Mouse (Mus musculus) CH12.LX (cell line): ENCODE results near the gene Gpr83. TPM values are rescaled to one million over a fixed set of nuclear protein-coding genes. Genes with fewer than 3 reads are reported as not detected.

ENCODE experiments used
- DNase-seq: peaks from one replicate; pipeline ENCODE4 v3.0.0-alpha.2; 2013; ENCODE audit errors: extremely low read depth
- H3K27ac ChIP-seq: 2 replicates; pipeline ENCODE4 v1.5.1; 2012; ENCODE audit warnings: low read depth, mild to moderate bottlenecking, control low read depth, moderate library complexity; ENCODE audit not compliant: insufficient read depth
- H3K27me3 ChIP-seq: replicated peaks from 2 replicates; pipeline ENCODE3; 2012; ENCODE audit warnings: inconsistent platforms
- H3K36me3 ChIP-seq, 2 experiments: replicated peaks in 1 of 2; 2 replicates each; pipeline versions ENCODE3 to v1.6.1; 2012; ENCODE audit warnings: inconsistent platforms in 1 of 2, low read length in 1 of 2, mild to moderate bottlenecking in 1 of 2, mixed read lengths in 1 of 2, moderate library complexity in 1 of 2; ENCODE audit not compliant: control insufficient read depth in 1 of 2, insufficient read depth in 1 of 2
- H3K4me1 ChIP-seq, 2 experiments: 2 replicates each; pipeline ENCODE4 v1.6.1; 2012; ENCODE audit warnings: inconsistent platforms in 1 of 2, moderate library complexity in 1 of 2; ENCODE audit not compliant: insufficient read depth in 2 of 2, control insufficient read depth in 1 of 2
- H3K4me2 ChIP-seq: 2 replicates; pipeline ENCODE4 v1.6.1; 2012; ENCODE audit warnings: low read depth, mild to moderate bottlenecking, control low read depth; ENCODE audit not compliant: poor library complexity, insufficient read depth, severe bottlenecking
- H3K4me3 ChIP-seq, 3 experiments: fragments of 150-350 bp in 1 of 3; sonication (generic) in 1 of 3; replicated peaks in 1 of 3; 2 replicates each; pipeline versions ENCODE3 to v1.5.1; 2011 to 2012; ENCODE audit warnings: low read depth in 2 of 3, low read length in 2 of 3, mild to moderate bottlenecking in 2 of 3, moderate library complexity in 2 of 3, control low read depth in 1 of 3, improper control_type of control experiment in 1 of 3, inconsistent platforms in 1 of 3, mixed read lengths in 1 of 3; ENCODE audit not compliant: poor library complexity in 1 of 3
- H3K79me2 ChIP-seq: replicated peaks from 2 replicates; pipeline ENCODE4 v1.6.1; 2012; ENCODE audit warnings: mild to moderate bottlenecking, moderate library complexity; ENCODE audit not compliant: control insufficient read depth, poor library complexity, insufficient read depth, severe bottlenecking; ENCODE audit errors: extremely low read depth
- H3K9ac ChIP-seq: 2 replicates; pipeline ENCODE4 v1.6.1; 2012; ENCODE audit warnings: low read depth, mild to moderate bottlenecking, control low read depth, moderate library complexity; ENCODE audit not compliant: insufficient read depth
- H3K9me3 ChIP-seq: replicated peaks from 2 replicates; pipeline ENCODE3; 2012; ENCODE audit warnings: low read length, inconsistent platforms, mixed read lengths
- CHD1 ChIP-seq: IDR thresholded peaks from 2 replicates; pipeline ENCODE4 v1.6.1; 2012; ENCODE audit warnings: low read depth, low read length, improper control_type of control experiment, inconsistent platforms
- CTCF ChIP-seq, 2 experiments: IDR thresholded peaks in 1 of 2; conservative IDR thresholded peaks in 1 of 2; 2 replicates each; pipeline ENCODE4 v1.5.1; 2011 to 2012; ENCODE audit warnings: low read depth in 2 of 2, low read length in 2 of 2, improper control_type of control experiment in 1 of 2, inconsistent platforms in 1 of 2, mild to moderate bottlenecking in 1 of 2, moderate library complexity in 1 of 2
- E2F4 ChIP-seq: IDR thresholded peaks from 2 replicates; pipeline ENCODE4 v1.6.1; 2011; ENCODE audit warnings: low read depth, low read length, improper control_type of control experiment; ENCODE audit not compliant: insufficient replicate concordance
- EP300 ChIP-seq: IDR thresholded peaks from 2 replicates; pipeline ENCODE4 v1.6.1; 2011; ENCODE audit warnings: low read length, improper control_type of control experiment
- IRF4 ChIP-seq: IDR thresholded peaks from 2 replicates; pipeline ENCODE4 v1.6.1; 2014; ENCODE audit warnings: low read depth, mild to moderate bottlenecking, inconsistent platforms, low read length, improper control_type of control experiment
- JUND ChIP-seq: conservative IDR thresholded peaks from 2 replicates; pipeline ENCODE4 v1.6.1; 2011; ENCODE audit warnings: low read depth, low read length, improper control_type of control experiment
- MAFK ChIP-seq: IDR thresholded peaks from 2 replicates; pipeline ENCODE4 v1.6.1; 2011; ENCODE audit warnings: low read length, improper control_type of control experiment; ENCODE audit not compliant: insufficient replicate concordance
- MAZ ChIP-seq: IDR thresholded peaks from 2 replicates; pipeline ENCODE4 v1.6.1; 2012; ENCODE audit warnings: low read depth, mild to moderate bottlenecking, inconsistent platforms, low read length, improper control_type of control experiment, moderate library complexity
- NELFE ChIP-seq: IDR thresholded peaks from 2 replicates; pipeline ENCODE4 v1.6.1; 2011; ENCODE audit warnings: low read depth, low read length, improper control_type of control experiment
- NRF1 ChIP-seq: IDR thresholded peaks from 2 replicates; pipeline ENCODE4 v1.6.1; 2014; ENCODE audit warnings: low read depth, mild to moderate bottlenecking, inconsistent platforms, low read length, improper control_type of control experiment, moderate library complexity
- PAX5 ChIP-seq: IDR thresholded peaks from 2 replicates; pipeline ENCODE4 v1.6.1; 2012; ENCODE audit warnings: low read length, inconsistent platforms, mixed read lengths
- POLR2AphosphoS2 ChIP-seq: IDR thresholded peaks from 2 replicates; pipeline ENCODE4 v1.6.1; 2011; ENCODE audit warnings: low read depth, low read length, improper control_type of control experiment
- RAD21 ChIP-seq: IDR thresholded peaks from 2 replicates; pipeline ENCODE4 v1.6.1; 2011; ENCODE audit warnings: low read depth, mild to moderate bottlenecking, low read length, improper control_type of control experiment, moderate library complexity
- SIN3A ChIP-seq: IDR thresholded peaks from 2 replicates; pipeline ENCODE4 v1.6.1; 2012; ENCODE audit warnings: low read length, improper control_type of control experiment, inconsistent platforms
- SMC3 ChIP-seq: IDR thresholded peaks from 2 replicates; pipeline ENCODE4 v1.6.1; 2011; ENCODE audit warnings: low read depth, low read length, improper control_type of control experiment
- TBP ChIP-seq: conservative IDR thresholded peaks from 2 replicates; pipeline ENCODE4 v1.6.1; 2011; ENCODE audit warnings: low read depth, low read length, improper control_type of control experiment
- UBTF ChIP-seq: IDR thresholded peaks from 2 replicates; pipeline ENCODE4 v1.6.1; 2012; ENCODE audit warnings: low read depth, mild to moderate bottlenecking, inconsistent platforms, low read length, improper control_type of control experiment, moderate library complexity
- USF1 ChIP-seq: IDR thresholded peaks from 2 replicates; pipeline ENCODE4 v1.6.1; 2014; ENCODE audit warnings: low read depth, mild to moderate bottlenecking, inconsistent platforms, low read length, improper control_type of control experiment
- USF2 ChIP-seq: conservative IDR thresholded peaks from 2 replicates; pipeline ENCODE4 v1.6.1; 2011; ENCODE audit warnings: low read depth, low read length, improper control_type of control experiment
- ZKSCAN1 ChIP-seq: IDR thresholded peaks from 2 replicates; pipeline ENCODE4 v1.6.1; 2012; ENCODE audit warnings: low read depth, inconsistent platforms, low read length, improper control_type of control experiment, borderline replicate concordance
- ZNF384 ChIP-seq: IDR thresholded peaks from 2 replicates; pipeline ENCODE4 v1.6.1; 2012; ENCODE audit warnings: low read depth, low read length, improper control_type of control experiment, inconsistent platforms
- dilution Hi-C: fragments of 300-500 bp; cut with MboI; formaldehyde crosslinking; loops from 2 replicates; pipeline ENCODE4 v1.14.3; 2020; ENCODE audit warnings: low sequenced_read_pairs; ENCODE audit not compliant: extremely low pct_unique_long_range_greater_than_20kb, extremely low pct_ligation_motif_present
- in situ Hi-C: fragments of 300-500 bp; cut with MboI; formaldehyde crosslinking; loops from 3 replicates; pipeline ENCODE4 v1.14.3; 2019; ENCODE audit warnings: low sequenced_read_pairs, low pct_ligation_motif_present, low pct_unique_long_range_greater_than_20kb, mixed read lengths
- polyA plus RNA-seq: library from polyadenylated mRNA; unstranded; fragments of >175 nt; gene quantifications from 2 replicates; pipeline ENCODE4 v1.2.1, GENCODE M21; 2012; ENCODE audit warnings: low read depth; ENCODE audit not compliant: insufficient read length
- total RNA-seq, 2 experiments: library from RNA; depleted of rRNA; stranded (reverse); fragments of 300-350 nt in 1 of 2; fragments of >200 nt in 1 of 2; gene quantifications; 2 replicates each; pipeline ENCODE4 v1.2.3; 2012 to 2014

Gene Gpr83
- total and polyA plus RNA-seq, 3 experiments, result not detected

DNA sequence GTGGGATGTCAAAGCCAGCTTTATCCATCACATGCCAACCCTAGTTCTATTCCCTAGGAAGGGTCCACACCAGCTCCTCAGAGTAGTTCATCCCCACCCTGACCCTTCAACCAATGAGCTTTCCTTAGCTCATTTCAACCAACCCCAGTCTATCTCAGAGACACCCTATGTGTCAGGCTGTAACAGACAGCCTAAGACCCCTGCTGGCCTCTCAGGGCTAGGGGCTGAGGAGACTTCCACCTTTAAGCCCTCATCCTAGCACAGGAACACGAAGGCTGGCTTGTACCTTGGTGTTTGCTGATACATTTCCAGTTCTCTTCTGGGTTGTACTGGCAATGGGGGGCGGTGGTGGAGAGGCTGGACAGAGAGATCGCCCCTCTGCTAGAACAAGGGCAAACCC, 43.0 kb downstream of the Gpr83 start:
- H3K79me2 ChIP-seq, result no peaks in the 10 kb centered on the region
- peaks cover 0 to 18% of the 10 kb centered on the region in 2 experiments; a peak in 2 of 4 replicates for H3K4me1 ChIP-seq
- DNase-seq, result no peak
- no peak overlapping the region for H3K27ac ChIP-seq
- H3K9ac ChIP-seq, result no peak overlapping the region
- no peak overlapping the region for H3K4me2 ChIP-seq
- no peak overlapping the region for H3K4me3 ChIP-seq
- dilution Hi-C loops (no loop called here), in situ Hi-C loops (no loop called here)
- no peaks in the 10 kb centered on the region for H3K36me3 ChIP-seq
- no peaks in the 10 kb centered on the region for H3K27me3 ChIP-seq
- TF ChIP-seq MAFK, result no peak
- no peak for TF ChIP-seq USF1
- no peak for TF ChIP-seq NELFE
- TF ChIP-seq JUND, result no peak
- H3K9me3 ChIP-seq, result no peaks in the 10 kb centered on the region

DNA sequence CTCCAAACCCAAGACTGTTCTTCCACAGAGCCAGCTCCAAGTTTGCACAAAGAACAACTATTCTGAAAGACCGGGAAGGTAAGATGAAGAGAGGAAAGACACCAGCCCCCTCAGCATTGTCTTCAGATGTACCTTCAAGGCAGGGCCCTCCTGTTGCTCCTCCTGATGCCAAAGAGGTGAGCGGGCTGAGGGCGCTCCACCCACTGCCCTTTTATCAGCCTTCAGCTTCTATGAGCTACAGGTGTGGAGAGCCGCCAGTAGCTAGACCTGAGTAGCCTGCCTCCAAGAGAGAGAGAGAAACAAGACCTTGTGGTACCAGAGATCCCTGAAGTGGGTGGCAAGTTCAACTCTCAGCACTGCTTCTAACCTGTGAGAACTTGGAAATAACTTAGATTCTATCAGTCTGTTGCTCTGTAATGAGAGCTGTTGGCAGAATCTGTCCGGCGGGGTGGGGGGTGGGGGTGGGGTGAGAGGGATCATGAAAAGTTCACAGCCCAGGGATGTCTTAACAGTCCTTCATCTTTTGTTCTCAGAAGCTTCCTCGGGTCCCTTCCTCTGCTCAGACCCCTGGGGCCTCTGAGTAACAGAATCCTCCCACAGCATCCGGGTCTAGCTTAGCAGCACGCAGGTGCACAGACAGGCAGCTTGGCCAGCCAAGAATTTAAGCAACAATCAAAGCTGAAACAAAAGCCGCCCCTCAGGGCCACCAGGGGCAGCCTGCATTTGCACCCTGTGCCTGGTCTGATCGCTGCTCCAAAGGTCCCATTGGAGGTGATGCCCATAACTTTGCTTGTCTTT, 43.8 kb downstream of the Gpr83 start, which contains the start of gene Izumo1r:
Gene Izumo1r (minus strand): TSS at position 369 of the 798 bp plus-strand sequence.
- Histone ChIP-seq H3K4me1 (peaks cover 0 to 18% of the 10 kb centered on the region in 2 experiments; a peak in 2 of 4 replicates), H3K36me3 (no peaks in the 10 kb centered on the region), H3K9me3 (no peaks in the 10 kb centered on the region), H3K27me3 (no peaks in the 10 kb centered on the region), H3K4me3 (no peak within 1 kb of the TSS), H3K9ac (no peak within 1 kb of the TSS), H3K4me2 (no peak within 1 kb of the TSS), H3K79me2 (no peaks in the 10 kb centered on the region), H3K27ac (no peak within 1 kb of the TSS)
- in situ Hi-C loops (no loop called here), dilution Hi-C loops (no loop called here)
- no peak for DNase-seq
- TF ChIP-seq SMC3, result no peak
- no peak for TF ChIP-seq SIN3A
- no peak for TF ChIP-seq NELFE
- no peak for TF ChIP-seq CTCF (conservative IDR thresholded peaks at IDR 0.05 in 1 of 2, IDR thresholded peaks at IDR 0.05 in 1 of 2; ENCODE audit: low read depth in 2 of 2, low read length in 2 of 2)
- no peak for TF ChIP-seq IRF4
- TF ChIP-seq USF1, result no peak
- no peak for TF ChIP-seq RAD21
- no peak for TF ChIP-seq PAX5

DNA sequence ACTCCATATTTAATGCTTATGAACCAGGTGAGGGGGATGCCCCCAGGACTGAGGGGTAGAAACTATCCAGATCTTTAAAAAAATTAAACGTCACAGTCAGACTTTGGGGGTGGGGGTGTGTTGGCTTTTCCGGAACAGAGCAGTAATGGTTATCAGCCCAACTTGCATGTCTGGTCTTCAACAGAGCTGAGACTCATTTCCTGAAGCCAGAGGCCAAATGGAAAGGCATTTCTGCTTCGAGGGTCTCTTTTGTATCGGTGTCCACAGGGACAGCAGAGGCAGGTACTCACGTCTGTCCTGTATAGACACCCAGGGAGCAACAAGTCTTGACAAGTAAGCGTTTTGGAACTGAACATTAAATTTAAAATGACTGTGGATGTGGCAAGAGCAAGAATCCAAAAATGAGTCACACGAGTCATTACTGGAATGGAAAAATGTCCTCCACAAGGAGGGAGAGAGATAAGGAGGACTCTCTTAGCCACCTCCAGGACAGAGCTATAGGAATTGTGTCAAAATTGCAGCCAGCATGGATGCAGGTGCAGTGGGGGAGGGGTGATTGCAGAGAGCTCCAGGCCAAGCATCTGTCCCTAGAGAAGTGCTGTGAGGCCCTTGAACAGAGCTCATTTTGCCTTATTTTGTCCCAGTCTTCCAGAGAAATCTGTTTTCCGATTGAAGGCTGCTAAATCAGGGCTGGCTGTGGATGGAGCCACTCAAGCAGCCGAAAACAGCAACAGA, 44.9 kb downstream of the Gpr83 start:
- no peaks in the 10 kb centered on the region for H3K9me3 ChIP-seq
- dilution Hi-C loops, result no loop called here

More for the DNA sequence above, 44.9 kb downstream of the Gpr83 start:
- H3K79me2 ChIP-seq, result no peaks in the 10 kb centered on the region
- H3K27me3 ChIP-seq, result no peaks in the 10 kb centered on the region
- H3K4me2 ChIP-seq, result no peak overlapping the region
- no peak overlapping the region for H3K4me3 ChIP-seq
- DNase-seq, result no peak
- in situ Hi-C loops, result no loop called here
- no peaks in the 10 kb centered on the region for H3K36me3 ChIP-seq
- TF ChIP-seq CHD1 (no peak), NRF1 (no peak), E2F4 (no peak), ZKSCAN1 (no peak), USF2 (no peak), EP300 (no peak), CTCF (conservative IDR thresholded peaks at IDR 0.05 in 1 of 2, IDR thresholded peaks at IDR 0.05 in 1 of 2; ENCODE audit: low read depth in 2 of 2, low read length in 2 of 2) (no peak), JUND (no peak), MAZ (no peak), MAFK (no peak), TBP (no peak), NELFE (no peak), UBTF (no peak), ZNF384 (no peak), POLR2AphosphoS2 (no peak)
- no peak overlapping the region for H3K27ac ChIP-seq
- H3K9ac ChIP-seq, result no peak overlapping the region
- peaks cover 0 to 19% of the 10 kb centered on the region in 2 experiments; a peak in 2 of 4 replicates for H3K4me1 ChIP-seq
